In the genomic region with DNA sequence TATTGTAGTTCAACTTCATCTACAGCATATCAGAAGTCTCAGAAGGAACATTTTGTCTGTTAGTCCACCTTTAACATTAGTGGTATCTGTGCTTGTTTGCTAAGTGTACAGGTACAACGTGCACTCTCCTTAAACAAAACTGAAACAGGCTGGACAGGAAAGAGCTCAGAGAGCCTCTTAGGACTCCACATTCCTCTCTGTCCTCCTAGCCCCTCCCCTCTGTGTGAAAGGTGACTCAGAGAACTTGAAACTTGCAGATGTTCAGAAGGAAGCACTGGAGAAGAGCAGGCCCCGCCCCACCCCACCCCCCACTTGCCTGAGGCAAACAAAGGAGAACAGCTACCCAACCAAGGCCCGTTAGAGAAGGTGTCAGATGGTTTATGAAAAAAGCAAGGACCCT, we compare ENCODE assay signal across 10 mouse cellular contexts. TPM values are rescaled to one million over a fixed set of nuclear protein-coding genes. Genes with fewer than 3 reads are reported as not detected.
A peak's percentile ranks its signal among the peaks of the same experiment; 100 is the strongest.
DNase-seq lines count a peak whose midpoint lies in the region; ATAC-seq and TF ChIP-seq lines count a peak whose summit lies in the region.
"Had no signal": no experiment of that assay in that cellular context is flagged by ENCODE, and none has a peak within 500 bp of the region (broad histone marks: within the 10 kb centered on the region; RNA-seq: fewer than 3 reads in every experiment).

No protein-coding gene starts in this region.

- no peak overlapping the region for H3K4me3 ChIP-seq in limb, embryonic 11.5 days (ENCODE audit: low read depth, low read length)
- H3K4me3 ChIP-seq in limb, embryonic 10.5 days: no peak overlapping the region
- no peak overlapping the region for H3K4me3 ChIP-seq in liver, embryonic 11.5 days (ENCODE audit: low read depth, low read length)
- H3K4me3 ChIP-seq in midbrain, postnatal 0 days (ENCODE audit: low read depth, low read length): no peak overlapping the region

- no peak overlapping the region for H3K27ac ChIP-seq in limb, embryonic 11.5 days (replicated peaks; ENCODE audit: low read depth, low read length)
- no peak overlapping the region for H3K27ac ChIP-seq in limb, embryonic 10.5 days
- no peak overlapping the region for H3K27ac ChIP-seq in liver, embryonic 11.5 days (ENCODE audit: low read depth, low read length)
- H3K27ac ChIP-seq in midbrain, postnatal 0 days (ENCODE audit: low read depth, low read length): no peak overlapping the region
- H3K27ac ChIP-seq: macrophage had no signal

- no peak overlapping the region for H3K9ac ChIP-seq in limb, embryonic 11.5 days (ENCODE audit: low read length)
- H3K9ac ChIP-seq in liver, embryonic 11.5 days (ENCODE audit: low read depth, low read length): no peak overlapping the region
- no peak overlapping the region for H3K9ac ChIP-seq in midbrain, postnatal 0 days (replicated peaks; ENCODE audit: low read length, poor library complexity, severe bottlenecking)

- no peaks in the 10 kb centered on the region for H3K36me3 ChIP-seq in limb, embryonic 11.5 days (ENCODE audit: control insufficient read depth, insufficient read depth, low read length)
- no peaks in the 10 kb centered on the region for H3K36me3 ChIP-seq in limb, embryonic 10.5 days
- no peaks in the 10 kb centered on the region for H3K36me3 ChIP-seq in liver, embryonic 11.5 days (ENCODE audit: control insufficient read depth, insufficient read depth, low read length)
- H3K36me3 ChIP-seq in midbrain, postnatal 0 days (ENCODE audit: insufficient read depth, low read length): no peaks in the 10 kb centered on the region

- WGBS in limb, embryonic 11.5 days: 3% methylated on average over 3 of the region's 3 CpGs
- 9% methylated on average over 3 of the region's 3 CpGs for WGBS in limb, embryonic 10.5 days
- WGBS in liver, embryonic 11.5 days: 12% methylated on average over 3 of the region's 3 CpGs
- WGBS in midbrain, postnatal 0 days: 12% methylated on average over 3 of the region's 3 CpGs

- H3K9me3 ChIP-seq in limb, embryonic 11.5 days (ENCODE audit: control insufficient read depth, low read length): no peaks in the 10 kb centered on the region
- H3K9me3 ChIP-seq in limb, embryonic 10.5 days (replicated peaks): no peaks in the 10 kb centered on the region
- H3K9me3 ChIP-seq in liver, embryonic 11.5 days (ENCODE audit: control insufficient read depth, low read length): no peaks in the 10 kb centered on the region
- H3K9me3 ChIP-seq in midbrain, postnatal 0 days (ENCODE audit: low read length): no peaks in the 10 kb centered on the region

- 0 out of 2 replicates have a peak, but pooled peaks have one; percentile 60 for ATAC-seq in limb, embryonic 11.5 days (ENCODE audit: insufficient number of reproducible peaks, low FRiP score, low TSS enrichment, low read depth)
- 0 out of 2 replicates have a peak, but pooled peaks have one; percentile 36 for ATAC-seq in liver, embryonic 11.5 days (replicated peaks; ENCODE audit: low FRiP score)
- ATAC-seq in frontal cortex, adult (ENCODE audit: low TSS enrichment): no peak
- no peak for ATAC-seq in midbrain, postnatal 0 days (ENCODE audit: low FRiP score)

- DNase-seq in limb, embryonic 11.5 days (ENCODE audit: low spot score): peak; percentile 27
- no peak for DNase-seq in limb, embryonic 10.5 days (ENCODE audit: low spot score)
- peak; percentile 5 for DNase-seq in brain, adult 2 months (ENCODE audit: low read depth, low spot score)
- no peak for DNase-seq in liver, embryonic 11.5 days (ENCODE audit: low spot score)
- peak; percentile 11 to 48 for DNase-seq in thymus, adult 18-20 months
- no peak for DNase-seq in layer of hippocampus, postnatal 25 days (ENCODE audit: extremely low spot score in 1 of 2, low spot score in 1 of 2)
- DNase-seq in midbrain, postnatal 0 days (ENCODE audit: low spot score): no peak
- DNase-seq: cerebellum, adult 9-11 months had no signal

- H3K27me3 ChIP-seq in limb, embryonic 11.5 days (ENCODE audit: control insufficient read depth, insufficient read depth, low read length): no peaks in the 10 kb centered on the region
- H3K27me3 ChIP-seq in limb, embryonic 10.5 days (ENCODE audit: low read depth, poor library complexity, severe bottlenecking): peaks cover 2% of the 10 kb centered on the region; the same call in 1 of the 2 replicates
- H3K27me3 ChIP-seq in liver, embryonic 11.5 days (replicated peaks; ENCODE audit: control insufficient read depth, insufficient read depth, low read length): peaks cover 3% of the 10 kb centered on the region; the same call in 1 of the 2 replicates
- H3K27me3 ChIP-seq in midbrain, postnatal 0 days (ENCODE audit: insufficient read depth, low read length): no peaks in the 10 kb centered on the region

- H3K4me2 ChIP-seq in limb, embryonic 11.5 days (ENCODE audit: low read depth, severe bottlenecking): no peak overlapping the region
- no peak overlapping the region for H3K4me2 ChIP-seq in liver, embryonic 11.5 days
- H3K4me2 ChIP-seq in midbrain, postnatal 0 days (ENCODE audit: low read depth, low read length, poor library complexity, severe bottlenecking): no peak overlapping the region

- no peaks in the 10 kb centered on the region for H3K4me1 ChIP-seq in limb, embryonic 11.5 days (ENCODE audit: control insufficient read depth, insufficient read depth, low read length)
- peaks cover 5% of the 10 kb centered on the region for H3K4me1 ChIP-seq in limb, embryonic 10.5 days
- peaks cover 3% of the 10 kb centered on the region; the same call in 1 of the 2 replicates for H3K4me1 ChIP-seq in liver, embryonic 11.5 days (replicated peaks; ENCODE audit: control insufficient read depth, insufficient read depth, low read length)
- no peaks in the 10 kb centered on the region for H3K4me1 ChIP-seq in midbrain, postnatal 0 days (ENCODE audit: insufficient read depth, low read length)

- no peak for TF ChIP-seq CTCF in midbrain, postnatal 0 days (IDR thresholded peaks at IDR 0.05)

RNA-seq across cellular contexts. Expression of gene Iqcb1, which starts 6.7 kb away (rescaled TPM):
- polyA plus RNA-seq in limb, embryonic 11.5 days (2014; fragmentation: Nextera tagmentation; extraction: Ambion mirVana): 81.3 and 85.8 TPM in 2 replicates
- 63.3 and 77.9 TPM in 2 replicates for polyA plus RNA-seq in limb, embryonic 10.5 days (2016; fragmentation: Nextera tagmentation; extraction: Ambion mirVana)
- 30.3 and 32.1 TPM in 2 replicates for polyA plus RNA-seq in liver, embryonic 11.5 days (2014; fragmentation: Nextera tagmentation; extraction: Ambion mirVana)
- 10 to 100 TPM; 35.8 to 37.6 TPM for total RNA-seq in layer of hippocampus, postnatal 25 days (2021)
- total RNA-seq in midbrain, postnatal 0 days (2014; rRNA removed): 16.7 and 20.5 TPM in 2 replicates
- polyA plus RNA-seq in midbrain, postnatal 0 days (2015; fragmentation: Nextera tagmentation; extraction: Ambion mirVana): 63.8 and 70.0 TPM in 2 replicates

RNA-seq across cellular contexts. Expression of gene Slc15a2, which starts 36.7 kb away (rescaled TPM):
- polyA plus RNA-seq in limb, embryonic 11.5 days (2014; fragmentation: Nextera tagmentation; extraction: Ambion mirVana): 2.1 and 3.6 TPM in 2 replicates
- 1.8 and 3.8 TPM in 2 replicates for polyA plus RNA-seq in limb, embryonic 10.5 days (2016; fragmentation: Nextera tagmentation; extraction: Ambion mirVana)
- 1.2 and 2.9 TPM in 2 replicates for polyA plus RNA-seq in liver, embryonic 11.5 days (2014; fragmentation: Nextera tagmentation; extraction: Ambion mirVana)
- 10 to 100 TPM; 35.1 to 39.8 TPM for total RNA-seq in layer of hippocampus, postnatal 25 days (2021)
- total RNA-seq in midbrain, postnatal 0 days (2014; rRNA removed): 21.1 and 24.8 TPM in 2 replicates
- polyA plus RNA-seq in midbrain, postnatal 0 days (2015; fragmentation: Nextera tagmentation; extraction: Ambion mirVana): 19.7 and 23.8 TPM in 2 replicates

RNA-seq across cellular contexts. Expression of gene Eaf2, which starts 53.3 kb away (rescaled TPM):
- polyA plus RNA-seq in limb, embryonic 11.5 days (2014; fragmentation: Nextera tagmentation; extraction: Ambion mirVana): 1.8 and 2.4 TPM in 2 replicates
- 1.1 and 1.7 TPM in 2 replicates for polyA plus RNA-seq in limb, embryonic 10.5 days (2016; fragmentation: Nextera tagmentation; extraction: Ambion mirVana)
- 0.53 and 0.71 TPM in 2 replicates for polyA plus RNA-seq in liver, embryonic 11.5 days (2014; fragmentation: Nextera tagmentation; extraction: Ambion mirVana)
- 1 to 10 TPM; 1.0 to 1.2 TPM for total RNA-seq in layer of hippocampus, postnatal 25 days (2021)
- total RNA-seq in midbrain, postnatal 0 days (2014; rRNA removed): 0.14 and 1.0 TPM in 2 replicates
- polyA plus RNA-seq in midbrain, postnatal 0 days (2015; fragmentation: Nextera tagmentation; extraction: Ambion mirVana): 1.1 and 1.3 TPM in 2 replicates
- polyA plus RNA-seq: macrophage had no signal

RNA-seq across cellular contexts. Expression of gene Golgb1, which starts 53.5 kb away (rescaled TPM):
- 77.3 and 86.6 TPM in 2 replicates for polyA plus RNA-seq in limb, embryonic 11.5 days (2014; fragmentation: Nextera tagmentation; extraction: Ambion mirVana)
- 59.4 and 72.0 TPM in 2 replicates for polyA plus RNA-seq in limb, embryonic 10.5 days (2016; fragmentation: Nextera tagmentation; extraction: Ambion mirVana)
- 41.5 and 50.5 TPM in 2 replicates for polyA plus RNA-seq in liver, embryonic 11.5 days (2014; fragmentation: Nextera tagmentation; extraction: Ambion mirVana)
- 10 to 100 TPM; 64.7 to 65.0 TPM for total RNA-seq in layer of hippocampus, postnatal 25 days (2021)
- 41.3 and 70.4 TPM in 2 replicates for total RNA-seq in midbrain, postnatal 0 days (2014; rRNA removed)
- polyA plus RNA-seq in midbrain, postnatal 0 days (2015; fragmentation: Nextera tagmentation; extraction: Ambion mirVana): 84.1 and 101 TPM in 2 replicates

Comparison
In these comparisons a context has a peak if more than half of its experiments do, and no peak if none do; other contexts are left out.
1. DNase-seq: peak in limb, embryonic 11.5 days (single experiment), brain, adult 2 months (single experiment) and thymus, adult 18-20 months (2 of 2); none in limb, embryonic 10.5 days (single experiment), liver, embryonic 11.5 days (single experiment), layer of hippocampus, postnatal 25 days (0 of 2) and midbrain, postnatal 0 days (single experiment).
2. ATAC-seq: peak in limb, embryonic 11.5 days (single experiment) and liver, embryonic 11.5 days (single experiment); none in frontal cortex, adult (single experiment) and midbrain, postnatal 0 days (single experiment).